Mouse (Mus musculus) megakaryocyte progenitor cell, adult 5-6 weeks (primary cell): ENCODE data around the gene Mrpl35. TPM values are rescaled to one million over a fixed set of nuclear protein-coding genes. Genes with fewer than 3 reads are reported as not detected.
"Not testable (repeated sequence)": the region's sequence is repeated elsewhere in the genome, so short reads cannot be mapped to it uniquely, and the experiment has no call there.

Experiments
- ATAC-seq: replicated peaks from 2 replicates; pipeline ENCODE4 v1.8.0; 2016; ENCODE audit warnings: mild to moderate bottlenecking, moderate TSS enrichment, inconsistent platforms; ENCODE audit not compliant: poor library complexity
- total RNA-seq, 2 experiments: library from RNA; stranded (forward) in 1 of 2; stranded (reverse) in 1 of 2; fragments of 157-497, 149-512 nt in 1 of 2; fragments of 200-1000 nt in 1 of 2; gene quantifications; 2 replicates each; pipeline versions ENCODE4 v1.2.3 to v1.2.4; 2015 to 2017

Gene Mrpl35
- 49.4 and 58.9 TPM in 2 replicates for total RNA-seq (2015)
- 22.9 and 33.4 TPM in 2 replicates for total RNA-seq (2017)

DNA sequence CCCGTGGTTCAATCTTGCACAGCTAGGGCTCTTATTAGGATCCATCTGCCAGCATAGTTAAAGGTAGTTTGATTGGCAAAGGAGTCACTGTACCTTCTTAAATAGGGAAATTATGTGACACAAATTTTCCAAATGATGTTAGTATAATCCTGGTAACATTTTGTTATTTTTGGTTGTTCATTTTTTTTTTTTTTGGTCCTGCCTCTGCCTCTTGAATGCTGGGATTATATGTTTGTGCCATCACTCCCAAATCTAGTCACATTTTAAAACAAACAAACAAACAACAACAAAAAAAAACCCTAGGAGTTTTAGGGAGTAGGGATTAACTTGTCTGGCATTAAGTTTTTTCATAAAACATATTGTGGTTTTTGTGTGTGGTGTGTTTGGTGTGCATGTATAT lies at the start of gene Mrpl35:
Gene Mrpl35 (minus strand): TSS at position 101 of the 400 bp plus-strand sequence.
- no peak for ATAC-seq

- no peak for ATAC-seq
Measured at GRCm38 (mm10) chr6:71871396-71871795, 44.6 kb upstream of the Mrpl35 start.

GRCm38 (mm10) chr6:71868809-71869208 lies 42.0 kb upstream of the Mrpl35 start:
- ATAC-seq, result 0 out of 2 replicates have a peak, but pooled peaks have one; percentile 39

GRCm38 (mm10) chr6:71867751-71868150 lies 41.0 kb upstream of the Mrpl35 start:
- ATAC-seq, result no peak

DNA sequence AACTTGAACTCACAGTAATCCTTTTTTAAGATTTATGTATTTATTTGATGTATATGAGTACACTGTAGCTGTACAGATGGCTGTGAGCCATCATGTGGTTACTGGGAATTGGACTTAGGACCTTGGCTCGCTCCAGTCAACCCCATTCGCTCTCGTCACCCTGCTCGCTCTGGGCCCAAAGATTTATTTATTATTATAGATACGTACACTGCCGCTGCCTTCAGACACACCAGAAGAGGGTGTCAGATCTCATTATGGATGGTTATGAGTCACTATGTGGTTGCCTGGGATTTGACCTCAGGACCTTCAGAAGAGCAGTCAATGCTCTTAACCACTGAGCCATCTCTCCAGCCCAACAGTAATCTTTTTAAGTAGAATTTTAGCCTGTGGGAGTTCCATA lies 20.1 kb upstream of the Mrpl35 start:
- ATAC-seq, result not testable (repeated sequence)

DNA sequence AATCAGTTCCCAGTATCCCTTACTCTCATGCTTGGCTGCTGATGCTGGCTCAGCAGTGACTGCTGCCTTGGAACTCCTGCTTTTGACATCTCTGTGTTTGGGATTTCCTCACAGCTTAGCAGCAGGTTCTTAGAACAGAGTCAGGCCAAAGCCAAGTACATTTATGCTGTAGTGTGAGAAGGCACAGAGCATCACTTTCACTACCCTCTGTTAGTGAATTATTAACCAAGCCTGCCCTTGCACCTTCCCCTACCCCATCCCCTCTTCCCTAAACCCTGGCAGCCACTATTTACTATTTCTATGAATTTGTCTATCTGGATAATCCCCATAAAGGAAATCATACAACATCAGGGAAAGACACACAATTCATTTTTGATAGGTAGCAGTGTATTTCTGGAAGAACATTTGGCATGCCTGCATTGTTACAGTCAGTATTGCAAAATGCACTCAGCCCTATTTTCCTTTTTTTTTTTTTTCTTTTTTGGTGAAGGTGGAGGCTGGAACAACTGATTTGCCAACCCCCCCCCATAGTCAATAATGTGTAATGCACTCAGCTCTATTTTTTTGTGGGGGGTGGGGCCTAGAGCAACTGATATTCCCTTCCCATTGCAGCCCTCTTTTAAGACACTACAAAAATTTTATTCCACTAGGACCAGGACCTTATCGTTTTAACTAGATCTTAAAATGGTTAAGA lies 14.0 kb upstream of the Mrpl35 start:
- no peak for ATAC-seq

DNA sequence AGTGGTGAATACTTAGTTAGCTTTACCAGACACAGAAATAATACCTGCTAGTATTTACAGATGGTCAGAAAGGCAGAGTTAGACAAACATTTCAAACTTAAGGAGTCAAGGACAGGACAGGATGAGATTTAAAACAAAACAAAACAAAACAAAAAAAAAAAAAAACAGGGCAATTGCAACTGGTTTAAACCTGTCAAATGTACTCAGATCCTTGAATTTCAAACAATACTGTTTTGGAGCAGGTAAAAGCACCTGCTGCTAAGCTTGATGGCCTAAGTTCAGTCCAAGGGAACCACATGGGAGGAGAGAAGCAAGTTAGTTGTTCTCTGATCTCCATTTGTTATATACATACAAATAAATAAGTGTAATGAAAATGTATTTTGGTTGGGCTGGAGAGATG lies 13.0 kb upstream of the Mrpl35 start:
- ATAC-seq, result no peak

GRCm38 (mm10) chr6:71836811-71837210 lies 10.0 kb upstream of the Mrpl35 start:
- 0 out of 2 replicates have a peak, but pooled peaks have one; percentile 29 for ATAC-seq

DNA sequence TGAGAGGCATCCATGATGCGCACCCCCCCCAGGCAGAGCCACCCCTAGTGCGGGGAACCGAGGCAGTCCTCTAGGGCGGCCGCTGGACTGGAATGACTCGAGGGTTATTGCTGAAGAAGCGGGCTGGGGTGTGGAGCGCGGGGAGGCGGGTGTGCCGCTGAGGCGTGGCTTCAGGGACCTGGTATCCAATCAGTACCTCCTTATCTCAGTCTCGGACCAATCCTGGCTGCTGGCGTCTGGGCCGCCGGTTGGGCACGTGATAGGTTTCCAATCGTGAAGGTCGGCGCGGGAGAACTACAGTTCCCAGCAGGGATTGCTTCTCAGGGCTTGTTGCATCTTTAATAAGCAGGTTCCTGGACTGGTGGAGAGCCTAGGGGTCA lies 4.8 kb upstream of the Mrpl35 start:
- ATAC-seq, result peak; percentile 93

- peak; percentile 92 for ATAC-seq
Measured at GRCm38 (mm10) chr6:71830690-71831580, 4.2 kb upstream of the Mrpl35 start, which contains the start of gene Immt. Gene Immt (plus strand): TSS chr6:71831331.

GRCm38 (mm10) chr6:71829768-71830167 lies 3.0 kb upstream of the Mrpl35 start:
- ATAC-seq, result no peak

DNA sequence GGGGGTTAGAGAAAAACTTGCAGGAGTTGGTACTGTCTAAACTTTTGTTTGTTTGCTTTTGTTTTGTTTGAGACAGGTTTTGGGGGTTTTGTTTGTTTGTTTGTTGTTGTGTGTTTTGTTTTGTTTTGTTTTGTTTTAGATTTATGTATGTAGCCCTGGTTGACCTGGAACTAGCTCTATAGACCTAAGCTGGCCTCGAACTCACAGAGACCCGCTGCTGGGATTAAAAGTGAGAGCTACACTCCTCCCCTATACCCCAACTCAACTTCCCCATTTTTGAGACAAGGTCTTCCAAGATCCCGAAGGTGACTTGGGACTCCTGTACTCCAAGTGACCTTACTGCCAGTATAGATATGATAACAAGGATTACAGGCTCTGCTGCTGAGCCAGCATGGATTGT lies 2.8 kb downstream of the Mrpl35 start:
- no peak for ATAC-seq

- ATAC-seq, result peak; percentile 100
Measured at GRCm38 (mm10) chr6:71823488-71823887, 3.3 kb downstream of the Mrpl35 start.

DNA sequence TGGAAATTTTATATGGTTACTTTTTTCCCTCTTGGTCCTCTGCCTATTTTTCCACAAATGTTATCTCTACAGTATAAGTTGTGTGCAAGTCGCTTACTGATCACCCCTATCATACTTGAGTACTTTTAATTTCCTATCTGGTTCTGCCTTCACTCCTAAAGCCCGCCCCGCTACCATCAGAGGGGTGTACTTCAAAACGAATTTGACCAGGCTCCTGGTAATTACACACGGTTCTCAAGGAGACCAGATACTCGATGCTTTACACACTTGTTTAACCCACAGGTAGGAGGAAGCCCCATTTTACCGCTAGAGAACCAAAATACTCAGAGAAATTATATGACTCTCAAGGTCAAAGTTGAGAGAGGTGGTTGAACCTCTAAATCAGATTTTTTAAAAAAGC lies 3.7 kb downstream of the Mrpl35 start:
- ATAC-seq, result peak; percentile 33

DNA sequence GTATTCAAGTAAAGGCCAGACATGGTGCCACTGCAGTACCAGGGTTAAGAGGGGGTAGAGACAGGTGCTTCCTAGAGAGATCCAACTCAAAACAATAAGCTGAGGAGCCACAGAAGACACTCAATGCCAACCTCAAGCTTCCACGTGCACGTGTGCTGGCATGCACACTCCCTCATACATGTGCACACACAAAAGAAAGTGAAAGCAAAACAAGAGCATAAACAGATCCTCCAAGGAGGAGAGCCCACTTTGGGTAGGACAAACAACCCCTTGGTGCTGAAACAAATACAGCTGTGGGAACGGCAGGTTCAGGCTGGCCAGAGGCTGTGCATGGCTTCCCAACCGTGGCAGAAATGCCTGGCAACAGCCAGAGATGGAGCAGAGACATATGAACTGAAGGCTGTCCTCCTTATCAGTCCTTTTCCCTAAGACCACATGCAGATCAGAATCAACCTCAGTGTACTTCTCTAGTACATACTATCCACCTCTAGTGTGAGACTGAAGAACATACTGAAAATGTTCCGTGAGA lies 6.9 kb downstream of the Mrpl35 start:
- no peak for ATAC-seq

GRCm38 (mm10) chr6:71812820-71813219 lies 13.9 kb downstream of the Mrpl35 start:
- no peak for ATAC-seq

- ATAC-seq, result no peak
Measured at GRCm38 (mm10) chr6:71809890-71810289, 16.9 kb downstream of the Mrpl35 start.

- no peak for ATAC-seq
Measured at GRCm38 (mm10) chr6:71806713-71807112, 20.1 kb downstream of the Mrpl35 start.

DNA sequence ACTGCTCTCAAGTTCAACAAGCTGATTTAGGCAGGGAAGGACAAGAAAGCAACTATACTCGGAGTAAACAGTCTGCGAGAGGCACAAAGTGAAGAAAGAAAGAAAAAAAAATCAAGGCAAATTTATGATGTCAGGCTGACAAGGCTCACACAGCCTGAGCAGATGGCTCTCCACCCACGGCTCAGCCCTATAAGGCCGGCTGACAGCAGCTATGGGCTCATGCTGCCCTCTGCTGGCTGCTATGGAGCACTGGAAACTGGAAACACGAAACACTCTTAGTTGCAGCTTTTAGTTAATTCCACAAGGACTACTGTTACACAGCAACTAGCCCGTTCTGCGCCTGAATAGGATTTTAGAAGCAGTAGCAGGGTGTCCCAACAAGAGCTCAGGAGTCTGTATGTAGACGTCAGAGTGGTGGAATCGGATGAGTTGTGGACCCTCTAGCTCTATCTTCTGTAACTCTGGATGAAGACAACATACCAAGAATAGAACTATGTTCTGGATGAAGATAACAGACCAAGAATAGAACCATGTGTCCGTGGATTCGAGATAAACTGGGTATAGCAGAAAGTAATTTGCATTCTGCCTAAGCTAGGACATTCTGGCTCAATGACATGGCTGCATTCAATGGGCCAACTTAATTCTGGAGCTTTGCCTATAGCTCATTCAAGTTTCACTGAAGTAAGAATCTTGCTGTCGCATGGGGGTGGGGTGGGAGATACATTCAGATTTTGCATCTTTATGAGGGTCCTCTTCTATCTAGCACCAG lies 22.5 kb downstream of the Mrpl35 start:
- peak; percentile 95 for ATAC-seq

GRCm38 (mm10) chr6:71803609-71804008 lies 23.2 kb downstream of the Mrpl35 start:
- ATAC-seq, result no peak

DNA sequence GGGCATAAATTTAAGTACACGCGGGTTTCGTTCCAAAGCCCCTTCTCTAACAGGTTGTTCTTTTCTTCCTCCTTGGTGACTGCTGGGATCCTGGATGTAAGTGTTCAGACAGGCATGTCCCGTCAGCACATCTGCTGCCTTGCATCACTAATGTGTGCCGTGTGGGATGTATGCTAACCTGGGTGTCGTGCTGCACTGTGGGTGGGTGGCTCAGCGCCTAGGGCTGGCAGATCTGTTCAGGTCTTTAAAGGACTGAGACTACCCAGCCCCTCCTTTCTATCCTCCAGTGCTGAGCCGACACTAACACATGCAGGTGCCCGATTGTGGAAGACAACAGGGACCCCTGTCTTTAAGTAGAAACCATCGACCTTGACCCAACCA lies 25.1 kb downstream of the Mrpl35 start:
- no peak for ATAC-seq
